Mouse (Mus musculus): ENCODE measurements at regions not wholly inside any gene's neighbourhood (a gene's known extent, or its start where the extent isn't known, plus 50 kb on each side); places are given as distances from the start of the nearest gene placed in this dataset.
A peak's percentile ranks its signal among the peaks of the same experiment; 100 is the strongest.

GRCm38 (mm10) chr17:47191416-47191815 lies 177.3 kb upstream of the Mrps10 start:
- WGBS, result 88% methylated on average over 3 of the region's 3 CpGs
- Histone ChIP-seq H3K4me2 (no peak overlapping the region), H3K9me3 (replicated peaks) (no peaks in the 10 kb centered on the region), H3K4me1 (peaks cover 10% of the 10 kb centered on the region), H3K9ac (no peak overlapping the region), H3K4me3 (replicated peaks) (no peak overlapping the region), H3K36me3 (peaks cover 22% of the 10 kb centered on the region), H3K27me3 (no peaks in the 10 kb centered on the region), H3K27ac (no peak overlapping the region)
- no peak for ATAC-seq (replicated peaks; ENCODE audit: low FRiP score)

GRCm38 (mm10) chr17:47189770-47190169 lies 178.9 kb upstream of the Mrps10 start:
- H3K4me1 ChIP-seq, result 0 out of 2 replicates have a peak, but pooled peaks cover 4% of the 10 kb centered on the region
- no peak overlapping the region for H3K27ac ChIP-seq
- 89% methylated on average over 7 of the region's 7 CpGs for WGBS
- no peak overlapping the region for H3K4me3 ChIP-seq (replicated peaks)
- H3K27me3 ChIP-seq, result no peaks in the 10 kb centered on the region
- H3K36me3 ChIP-seq, result peaks cover 20% of the 10 kb centered on the region
- H3K9ac ChIP-seq, result no peak overlapping the region
- no peaks in the 10 kb centered on the region for H3K9me3 ChIP-seq (replicated peaks)
- ATAC-seq (replicated peaks; ENCODE audit: low FRiP score), result no peak
- no peak overlapping the region for H3K4me2 ChIP-seq

GRCm38 (mm10) chr17:47184148-47184547 lies 173.8 kb upstream of the Ubr2 start:
- Histone ChIP-seq H3K27me3 (no peaks in the 10 kb centered on the region), H3K4me3 (replicated peaks) (no peak overlapping the region), H3K9me3 (replicated peaks) (no peaks in the 10 kb centered on the region), H3K4me1 (peaks cover 36% of the 10 kb centered on the region), H3K36me3 (no peaks in the 10 kb centered on the region), H3K4me2 (no peak overlapping the region), H3K9ac (no peak overlapping the region), H3K27ac (no peak overlapping the region)
- ATAC-seq (replicated peaks; ENCODE audit: low FRiP score), result no peak
- 65% methylated on average over 6 of the region's 6 CpGs for WGBS

- peak overlapping the region; percentile 79 for H3K27ac ChIP-seq
- WGBS, result 38% methylated on average over 6 of the region's 6 CpGs
- no peak for ATAC-seq (replicated peaks; ENCODE audit: low FRiP score)
- H3K9me3 ChIP-seq (replicated peaks), result no peaks in the 10 kb centered on the region
- H3K27me3 ChIP-seq, result no peaks in the 10 kb centered on the region
- no peak overlapping the region for H3K9ac ChIP-seq
- no peak overlapping the region for H3K4me2 ChIP-seq
- H3K4me1 ChIP-seq, result peaks cover 56% of the 10 kb centered on the region
- H3K4me3 ChIP-seq (replicated peaks), result no peak overlapping the region
- no peaks in the 10 kb centered on the region for H3K36me3 ChIP-seq
These were observed 171.8 kb upstream of the Ubr2 start for GRCm38 (mm10) chr17:47182118-47182517.

- H3K4me3 ChIP-seq (replicated peaks), result no peak overlapping the region
- no peak overlapping the region for H3K9ac ChIP-seq
- H3K9me3 ChIP-seq (replicated peaks), result no peaks in the 10 kb centered on the region
- no peaks in the 10 kb centered on the region for H3K36me3 ChIP-seq
- ATAC-seq (replicated peaks; ENCODE audit: low FRiP score), result 0 out of 2 replicates have a peak, but pooled peaks have one; percentile 34
- 55% methylated on average over 5 of the region's 5 CpGs for WGBS
- peak overlapping the region; percentile 79 for H3K27ac ChIP-seq
- H3K4me1 ChIP-seq, result peaks cover 79% of the 10 kb centered on the region
- H3K4me2 ChIP-seq, result peak overlapping the region; percentile 17; the same call in 1 of the 2 replicates
- H3K27me3 ChIP-seq, result no peaks in the 10 kb centered on the region
These were observed 169.1 kb upstream of the Ubr2 start for GRCm38 (mm10) chr17:47179410-47179809.

GRCm38 (mm10) chr17:47178705-47179104 lies 168.3 kb upstream of the Ubr2 start:
- no peak for ATAC-seq (replicated peaks; ENCODE audit: low FRiP score)
- 29% methylated on average over 5 of the region's 5 CpGs for WGBS
- no peaks in the 10 kb centered on the region for H3K27me3 ChIP-seq
- peaks cover 82% of the 10 kb centered on the region for H3K4me1 ChIP-seq
- peak overlapping the region; percentile 79 for H3K27ac ChIP-seq
- H3K4me2 ChIP-seq, result peak overlapping the region; percentile 17; the same call in 1 of the 2 replicates
- H3K9ac ChIP-seq, result no peak overlapping the region
- no peak overlapping the region for H3K4me3 ChIP-seq (replicated peaks)
- no peaks in the 10 kb centered on the region for H3K36me3 ChIP-seq
- no peaks in the 10 kb centered on the region for H3K9me3 ChIP-seq (replicated peaks)

GRCm38 (mm10) chr17:47177671-47178246 lies 167.4 kb upstream of the Ubr2 start:
- 80% methylated on average over 8 of the region's 8 CpGs for WGBS
- Histone ChIP-seq H3K27me3 (no peaks in the 10 kb centered on the region), H3K9ac (no peak overlapping the region), H3K9me3 (replicated peaks) (no peaks in the 10 kb centered on the region), H3K4me3 (replicated peaks) (no peak overlapping the region), H3K4me2 (no peak overlapping the region), H3K27ac (peak overlapping the region; percentile 79), H3K4me1 (peaks cover 83% of the 10 kb centered on the region), H3K36me3 (no peaks in the 10 kb centered on the region)
- no peak for ATAC-seq (replicated peaks; ENCODE audit: low FRiP score)

- Histone ChIP-seq H3K9ac (no peak overlapping the region), H3K27ac (no peak overlapping the region), H3K4me2 (no peak overlapping the region), H3K9me3 (replicated peaks) (no peaks in the 10 kb centered on the region), H3K4me3 (replicated peaks) (no peak overlapping the region), H3K36me3 (no peaks in the 10 kb centered on the region), H3K4me1 (peaks cover 74% of the 10 kb centered on the region), H3K27me3 (no peaks in the 10 kb centered on the region)
- no peak for ATAC-seq (replicated peaks; ENCODE audit: low FRiP score)
- WGBS, result 44% methylated on average over 5 of the region's 5 CpGs
These were observed 166.0 kb upstream of the Ubr2 start for GRCm38 (mm10) chr17:47176328-47176727.

- Histone ChIP-seq H3K9ac (no peak overlapping the region), H3K36me3 (no peaks in the 10 kb centered on the region), H3K4me1 (peaks cover 63% of the 10 kb centered on the region), H3K27me3 (no peaks in the 10 kb centered on the region), H3K4me3 (replicated peaks) (peak overlapping the region; percentile 20; the same call in 1 of the 2 replicates), H3K9me3 (replicated peaks) (no peaks in the 10 kb centered on the region), H3K27ac (peak overlapping the region; percentile 29), H3K4me2 (peak overlapping the region; percentile 39)
- ATAC-seq (replicated peaks; ENCODE audit: low FRiP score), result peak; percentile 74; the same call in 1 of the 2 replicates
- 44% methylated on average over 12 of the region's 12 CpGs for WGBS
These were observed 164.4 kb upstream of the Ubr2 start for GRCm38 (mm10) chr17:47174748-47175215.

GRCm38 (mm10) chr17:47171801-47172200 lies 161.4 kb upstream of the Ubr2 start:
- peaks cover 61% of the 10 kb centered on the region for H3K4me1 ChIP-seq
- H3K4me2 ChIP-seq, result no peak overlapping the region
- no peak overlapping the region for H3K4me3 ChIP-seq (replicated peaks)
- ATAC-seq (replicated peaks; ENCODE audit: low FRiP score), result no peak
- no peak overlapping the region for H3K9ac ChIP-seq
- no peaks in the 10 kb centered on the region for H3K9me3 ChIP-seq (replicated peaks)
- no peak overlapping the region for H3K27ac ChIP-seq
- 92% methylated on average over 5 of the region's 5 CpGs for WGBS
- no peaks in the 10 kb centered on the region for H3K27me3 ChIP-seq
- H3K36me3 ChIP-seq, result peaks cover 9% of the 10 kb centered on the region

GRCm38 (mm10) chr17:47170978-47171593 lies 160.7 kb upstream of the Ubr2 start:
- Histone ChIP-seq H3K27me3 (no peaks in the 10 kb centered on the region), H3K27ac (no peak overlapping the region), H3K9ac (no peak overlapping the region), H3K9me3 (replicated peaks) (no peaks in the 10 kb centered on the region), H3K36me3 (peaks cover 9% of the 10 kb centered on the region), H3K4me3 (replicated peaks) (no peak overlapping the region), H3K4me2 (no peak overlapping the region), H3K4me1 (peaks cover 60% of the 10 kb centered on the region)
- ATAC-seq (replicated peaks; ENCODE audit: low FRiP score), result no peak
- WGBS, result 85% methylated on average over 13 of the region's 13 CpGs

- H3K9me3 ChIP-seq (replicated peaks), result no peaks in the 10 kb centered on the region
- peaks cover 64% of the 10 kb centered on the region for H3K4me1 ChIP-seq
- no peak overlapping the region for H3K9ac ChIP-seq
- peak; percentile 73 for ATAC-seq (replicated peaks; ENCODE audit: low FRiP score)
- H3K4me2 ChIP-seq, result peak overlapping the region; percentile 17; the same call in 1 of the 2 replicates
- no peak overlapping the region for H3K4me3 ChIP-seq (replicated peaks)
- no peaks in the 10 kb centered on the region for H3K27me3 ChIP-seq
- peaks cover 9% of the 10 kb centered on the region for H3K36me3 ChIP-seq
- 53% methylated on average over 8 of the region's 8 CpGs for WGBS
- peak overlapping the region; percentile 73 for H3K27ac ChIP-seq
These were observed 157.7 kb upstream of the Ubr2 start for GRCm38 (mm10) chr17:47168105-47168504.
